Mouse (Mus musculus) kidney, embryonic 16.5 days (tissue): ENCODE measurements around the gene Zfp423. TPM values are rescaled to one million over a fixed set of nuclear protein-coding genes. Genes with fewer than 3 reads are reported as not detected.
A peak's percentile ranks its signal among the peaks of the same experiment; 100 is the strongest.

Experiments
- ATAC-seq: fragments of 200-750 bp; cut with Nextera tagmentation; 2 replicates; pipeline ENCODE4 v1.8.0; 2017; ENCODE audit warnings: moderate TSS enrichment; ENCODE audit not compliant: low FRiP score, low TSS enrichment
- H3K27ac ChIP-seq: fragments of 300-500 bp; sonication (generic); 2 replicates; pipeline ENCODE4 v1.5.1; 2014; ENCODE audit warnings: low read length
- H3K27me3 ChIP-seq: fragments of 300-500 bp; sonication (generic); 2 replicates; pipeline ENCODE4 v1.6.1; 2014; ENCODE audit warnings: low read length, control low read depth, mixed read lengths; ENCODE audit not compliant: insufficient read depth
- H3K36me3 ChIP-seq: fragments of 300-500 bp; sonication (generic); 2 replicates; pipeline ENCODE4 v1.6.1; 2014; ENCODE audit warnings: low read length, control low read depth, mixed read lengths; ENCODE audit not compliant: insufficient read depth
- H3K4me1 ChIP-seq: fragments of 300-500 bp; sonication (generic); 2 replicates; pipeline ENCODE4 v1.6.1; 2014; ENCODE audit warnings: low read length, control low read depth, mixed read lengths; ENCODE audit not compliant: insufficient read depth
- H3K4me2 ChIP-seq: fragments of 300-500 bp; sonication (generic); replicated peaks from 2 replicates; pipeline ENCODE4 v1.6.1; 2014; ENCODE audit warnings: low read depth, low read length
- H3K4me3 ChIP-seq: fragments of 300-500 bp; sonication (generic); 2 replicates; pipeline ENCODE4 v1.5.1; 2014; ENCODE audit warnings: mild to moderate bottlenecking, low read length
- H3K9ac ChIP-seq: fragments of 300-500 bp; sonication (generic); replicated peaks from 2 replicates; pipeline ENCODE4 v1.6.1; 2014; ENCODE audit warnings: low read length
- H3K9me3 ChIP-seq: fragments of 300-500 bp; sonication (generic); 2 replicates; pipeline ENCODE4 v1.6.1; 2016; ENCODE audit warnings: low read length, control low read depth
- WGBS: fragments of 180-500 bp; shearing (Covaris S2); extraction: QIAGEN DNeasy Blood & Tissue Kit; methylation state at CpG from one replicate; pipeline ENCODE4 v1.1.7; 2014; 5-methylcytosine and 5-hydroxymethylcytosine counted together
- polyA plus RNA-seq: library from polyadenylated mRNA; unstranded; fragments of >200 nt; fragmentation: Nextera tagmentation; extraction: Ambion mirVana; gene quantifications from 2 replicates; pipeline ENCODE4 v1.2.1, GENCODE M21; 2015

Gene Zfp423
- polyA plus RNA-seq, 1 experiment from 2014 or later: 11.4 TPM

DNA sequence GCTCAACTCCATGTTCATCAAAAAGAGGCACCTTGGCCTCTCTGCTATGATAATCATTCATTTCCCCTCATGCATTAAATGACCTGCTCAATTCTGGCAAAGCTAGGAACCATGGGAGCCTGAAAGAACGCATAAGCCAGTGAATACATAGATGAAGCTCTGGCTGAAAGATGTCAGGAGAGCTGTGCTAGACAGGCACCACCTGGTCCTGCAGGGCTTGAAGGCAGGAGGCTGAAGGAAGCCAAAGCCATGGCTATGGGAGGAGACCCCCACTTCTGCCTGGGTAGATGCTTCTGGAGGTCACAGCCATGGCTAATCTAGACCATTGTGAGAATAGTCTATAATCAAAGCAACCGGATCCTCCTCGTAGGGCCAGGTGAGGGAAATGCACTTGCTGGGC, 183.5 kb downstream of the Zfp423 start:
- H3K9ac ChIP-seq: no peak overlapping the region
- peaks cover 4% of the 10 kb centered on the region for H3K4me1 ChIP-seq
- no peak for ATAC-seq
- peaks cover 10% of the 10 kb centered on the region for H3K36me3 ChIP-seq
- H3K27me3 ChIP-seq: no peaks in the 10 kb centered on the region
- H3K4me2 ChIP-seq: no peak overlapping the region
- no peaks in the 10 kb centered on the region for H3K9me3 ChIP-seq
- 84% methylated on average over 3 of the region's 3 CpGs for WGBS
- H3K4me3 ChIP-seq: no peak overlapping the region
- no peak overlapping the region for H3K27ac ChIP-seq

DNA sequence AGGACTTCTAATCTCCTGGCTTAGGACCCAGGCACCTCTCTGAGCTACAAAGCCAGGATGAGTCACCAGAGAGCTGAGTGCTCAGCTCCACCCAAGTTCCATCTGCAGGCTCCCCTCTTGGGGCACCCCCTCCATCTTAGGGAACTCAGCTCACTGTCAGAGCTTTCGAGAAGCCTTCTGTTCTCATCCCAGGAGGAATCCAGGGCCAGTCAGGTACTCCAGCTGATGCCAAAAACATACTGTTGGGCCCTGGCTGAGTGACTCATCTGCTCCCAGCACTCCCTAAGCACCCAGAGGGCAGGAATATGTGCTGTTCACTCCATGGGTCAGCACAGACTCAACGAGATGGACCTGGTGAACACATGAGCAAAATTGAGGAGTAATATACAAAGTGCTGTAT, 184.4 kb downstream of the Zfp423 start:
- no peaks in the 10 kb centered on the region for H3K9me3 ChIP-seq
- 89% methylated on average over 2 of the region's 2 CpGs for WGBS
- no peak overlapping the region for H3K4me2 ChIP-seq
- peaks cover 4% of the 10 kb centered on the region for H3K4me1 ChIP-seq
- ATAC-seq: no peak
- peaks cover under 1% of the 10 kb centered on the region; the same call in 1 of the 2 replicates for H3K36me3 ChIP-seq
- no peaks in the 10 kb centered on the region for H3K27me3 ChIP-seq
- no peak overlapping the region for H3K4me3 ChIP-seq
- no peak overlapping the region for H3K27ac ChIP-seq
- no peak overlapping the region for H3K9ac ChIP-seq

DNA sequence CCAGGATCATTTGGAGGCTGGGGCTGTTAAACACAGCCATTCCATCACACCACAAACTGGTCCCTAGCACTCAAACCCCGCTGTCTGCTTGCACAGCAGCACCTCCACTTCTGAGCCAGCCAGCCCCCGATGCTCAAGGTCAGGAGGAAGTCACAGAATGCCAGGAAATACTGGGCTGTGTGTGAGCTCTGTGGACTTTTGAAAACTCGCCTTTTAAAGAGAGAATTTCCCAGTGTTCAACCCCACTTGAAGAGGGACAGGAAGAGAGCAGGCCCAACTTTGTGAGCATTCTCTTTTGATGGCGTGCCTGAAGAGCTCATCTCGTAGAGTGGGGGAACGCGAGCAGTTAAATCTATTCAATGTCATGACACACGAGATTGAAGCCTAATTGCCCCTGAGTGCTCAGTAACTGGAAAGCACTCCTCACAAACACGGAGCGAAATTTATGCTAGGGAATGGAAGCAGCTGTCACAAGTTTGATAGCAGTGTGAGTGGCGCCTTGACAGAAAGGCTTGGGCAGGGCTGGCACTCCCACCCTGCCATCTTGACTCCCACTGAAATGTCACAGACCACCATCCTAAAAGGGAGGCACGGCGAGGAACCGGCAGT, 186.4 kb downstream of the Zfp423 start:
- Histone ChIP-seq H3K9me3 (no peaks in the 10 kb centered on the region), H3K4me3 (no peak overlapping the region), H3K4me1 (peaks cover 4% of the 10 kb centered on the region; the same call in 1 of the 2 replicates), H3K27ac (no peak overlapping the region), H3K9ac (no peak overlapping the region), H3K4me2 (no peak overlapping the region), H3K36me3 (no peaks in the 10 kb centered on the region), H3K27me3 (no peaks in the 10 kb centered on the region)
- 54% methylated on average over 14 of the region's 14 CpGs for WGBS
- ATAC-seq: no peak

- H3K4me1 ChIP-seq: no peaks in the 10 kb centered on the region
- H3K9ac ChIP-seq: no peak overlapping the region
- H3K4me3 ChIP-seq: no peak overlapping the region
- no peaks in the 10 kb centered on the region for H3K27me3 ChIP-seq
- WGBS: 79% methylated on average over 9 of the region's 9 CpGs
- H3K27ac ChIP-seq: no peak overlapping the region
- H3K4me2 ChIP-seq: no peak overlapping the region
- no peaks in the 10 kb centered on the region for H3K36me3 ChIP-seq
- H3K9me3 ChIP-seq: no peaks in the 10 kb centered on the region
- ATAC-seq: no peak
These were observed 191.5 kb downstream of the Zfp423 start for GRCm38 (mm10) chr8:87767882-87768281.

DNA sequence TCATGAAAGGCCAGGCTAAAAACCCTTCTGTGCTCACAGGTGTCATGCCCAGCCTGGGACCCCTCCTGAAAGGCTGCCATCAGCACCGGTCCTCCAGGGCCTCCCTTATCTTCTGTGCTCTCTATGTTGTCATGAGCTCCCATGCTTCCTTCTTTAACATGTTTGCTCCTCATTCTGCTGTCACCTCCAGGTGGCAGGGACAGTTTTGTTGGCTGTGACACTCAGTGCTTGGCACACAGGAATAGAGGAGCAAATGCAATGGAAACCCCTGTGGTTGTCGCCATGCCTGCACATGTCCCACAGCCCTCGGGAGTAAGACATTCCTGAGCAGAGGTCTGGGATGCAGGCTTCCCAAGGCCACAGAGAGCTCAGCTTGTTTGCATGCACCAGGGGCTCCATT, 194.1 kb downstream of the Zfp423 start:
- ATAC-seq: no peak
- H3K4me1 ChIP-seq: no peaks in the 10 kb centered on the region
- no peaks in the 10 kb centered on the region for H3K27me3 ChIP-seq
- H3K27ac ChIP-seq: no peak overlapping the region
- no peak overlapping the region for H3K4me3 ChIP-seq
- H3K9me3 ChIP-seq: no peaks in the 10 kb centered on the region
- H3K36me3 ChIP-seq: no peaks in the 10 kb centered on the region
- WGBS: 89% methylated on average over 3 of the region's 3 CpGs
- H3K4me2 ChIP-seq: no peak overlapping the region
- H3K9ac ChIP-seq: no peak overlapping the region

DNA sequence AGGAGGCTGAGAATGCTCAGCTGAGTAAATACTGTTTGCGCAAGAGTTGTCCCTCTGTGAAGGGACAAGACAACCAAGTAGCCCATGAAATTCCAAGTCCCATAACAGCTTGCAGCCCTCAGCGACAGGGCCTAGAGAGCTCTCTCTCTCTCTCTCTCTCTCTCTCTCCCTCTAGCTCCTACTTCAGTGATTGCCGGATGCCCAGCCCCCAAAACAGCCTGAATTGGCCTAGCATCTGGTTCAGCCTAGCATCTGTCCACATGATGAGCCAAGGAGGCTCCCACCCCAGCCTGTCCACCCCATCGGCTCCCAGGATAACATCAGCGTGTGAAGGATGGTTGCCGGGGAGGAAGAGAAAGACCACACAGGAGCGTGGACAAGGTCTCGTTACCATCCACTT, 200.6 kb downstream of the Zfp423 start:
- Histone ChIP-seq H3K9me3 (no peaks in the 10 kb centered on the region), H3K4me2 (no peak overlapping the region), H3K4me1 (peaks cover 6% of the 10 kb centered on the region; the same call in 1 of the 2 replicates), H3K4me3 (no peak overlapping the region), H3K36me3 (no peaks in the 10 kb centered on the region), H3K27me3 (no peaks in the 10 kb centered on the region), H3K27ac (no peak overlapping the region), H3K9ac (no peak overlapping the region)
- ATAC-seq: peak; percentile 42; the same call in 1 of the 2 replicates
- WGBS: 38% methylated on average over 8 of the region's 8 CpGs

- Histone ChIP-seq H3K27ac (no peak overlapping the region), H3K36me3 (no peaks in the 10 kb centered on the region), H3K27me3 (no peaks in the 10 kb centered on the region), H3K9ac (no peak overlapping the region), H3K9me3 (no peaks in the 10 kb centered on the region), H3K4me3 (no peak overlapping the region), H3K4me1 (peaks cover 16% of the 10 kb centered on the region; the same call in 1 of the 2 replicates), H3K4me2 (no peak overlapping the region)
- no peak for ATAC-seq
- 85% methylated on average over 8 of the region's 8 CpGs for WGBS
These were observed 204.5 kb downstream of the Zfp423 start for GRCm38 (mm10) chr8:87754853-87755252.

DNA sequence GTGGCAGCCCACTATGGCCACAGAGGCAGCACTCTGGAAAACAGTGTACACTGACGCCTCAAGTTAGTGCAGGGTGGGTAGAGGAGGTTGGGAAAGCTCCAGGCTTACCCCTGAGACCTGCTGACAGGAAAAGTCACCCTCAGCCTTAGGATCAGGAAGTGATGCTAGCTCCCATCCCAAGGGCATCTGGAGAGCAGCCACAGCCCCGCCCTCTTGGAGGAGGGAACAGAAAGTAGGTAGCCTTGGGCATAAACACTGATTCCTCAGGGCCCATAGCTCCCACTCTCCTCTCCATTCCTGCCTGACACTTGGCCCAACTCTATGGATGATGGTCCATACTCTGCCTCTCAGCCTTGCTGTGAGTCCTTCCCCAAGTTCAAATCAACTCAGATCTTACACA, 205.8 kb downstream of the Zfp423 start:
- Histone ChIP-seq H3K27ac (no peak overlapping the region), H3K4me2 (no peak overlapping the region), H3K9me3 (no peaks in the 10 kb centered on the region), H3K36me3 (no peaks in the 10 kb centered on the region), H3K4me1 (peaks cover 15% of the 10 kb centered on the region; the same call in 1 of the 2 replicates), H3K4me3 (no peak overlapping the region), H3K9ac (no peak overlapping the region), H3K27me3 (no peaks in the 10 kb centered on the region)
- WGBS: 70% methylated on average over 2 of the region's 2 CpGs
- no peak for ATAC-seq

- 56% methylated on average over 8 of the region's 8 CpGs for WGBS
- Histone ChIP-seq H3K9me3 (no peaks in the 10 kb centered on the region), H3K9ac (no peak overlapping the region), H3K4me1 (peaks cover 10% of the 10 kb centered on the region; the same call in 1 of the 2 replicates), H3K36me3 (no peaks in the 10 kb centered on the region), H3K4me3 (no peak overlapping the region), H3K4me2 (no peak overlapping the region), H3K27ac (no peak overlapping the region), H3K27me3 (no peaks in the 10 kb centered on the region)
- ATAC-seq: peak; percentile 59; the same call in 1 of the 2 replicates
These were observed 206.2 kb downstream of the Zfp423 start for GRCm38 (mm10) chr8:87753148-87753547.

DNA sequence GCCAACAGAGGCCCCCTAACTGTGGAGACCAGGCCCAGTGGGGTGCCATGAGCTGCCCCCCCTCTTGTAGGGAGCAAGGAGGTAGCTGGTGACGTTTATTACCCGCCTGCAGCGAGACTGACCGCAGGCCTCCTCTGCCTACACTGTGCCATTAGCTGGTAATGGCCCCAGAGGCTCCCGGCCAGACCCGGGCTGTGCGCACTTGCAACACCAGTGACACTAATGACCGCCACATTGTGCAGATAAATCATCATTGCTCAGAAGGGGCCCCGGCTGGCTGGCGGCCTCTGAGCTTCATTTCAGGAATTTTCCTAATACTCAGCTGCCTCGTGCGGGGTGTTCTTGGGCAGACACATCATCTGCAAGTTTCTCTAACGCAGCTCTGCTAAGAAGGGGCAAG, 206.7 kb downstream of the Zfp423 start:
- no peak overlapping the region for H3K4me2 ChIP-seq
- 42% methylated on average over 13 of the region's 13 CpGs for WGBS
- no peaks in the 10 kb centered on the region for H3K9me3 ChIP-seq
- H3K9ac ChIP-seq: no peak overlapping the region
- no peaks in the 10 kb centered on the region for H3K27me3 ChIP-seq
- H3K27ac ChIP-seq: no peak overlapping the region
- no peaks in the 10 kb centered on the region for H3K36me3 ChIP-seq
- peak; percentile 58 for ATAC-seq
- no peak overlapping the region for H3K4me3 ChIP-seq
- peaks cover 13% of the 10 kb centered on the region; the same call in 1 of the 2 replicates for H3K4me1 ChIP-seq
